In the genomic region with DNA sequence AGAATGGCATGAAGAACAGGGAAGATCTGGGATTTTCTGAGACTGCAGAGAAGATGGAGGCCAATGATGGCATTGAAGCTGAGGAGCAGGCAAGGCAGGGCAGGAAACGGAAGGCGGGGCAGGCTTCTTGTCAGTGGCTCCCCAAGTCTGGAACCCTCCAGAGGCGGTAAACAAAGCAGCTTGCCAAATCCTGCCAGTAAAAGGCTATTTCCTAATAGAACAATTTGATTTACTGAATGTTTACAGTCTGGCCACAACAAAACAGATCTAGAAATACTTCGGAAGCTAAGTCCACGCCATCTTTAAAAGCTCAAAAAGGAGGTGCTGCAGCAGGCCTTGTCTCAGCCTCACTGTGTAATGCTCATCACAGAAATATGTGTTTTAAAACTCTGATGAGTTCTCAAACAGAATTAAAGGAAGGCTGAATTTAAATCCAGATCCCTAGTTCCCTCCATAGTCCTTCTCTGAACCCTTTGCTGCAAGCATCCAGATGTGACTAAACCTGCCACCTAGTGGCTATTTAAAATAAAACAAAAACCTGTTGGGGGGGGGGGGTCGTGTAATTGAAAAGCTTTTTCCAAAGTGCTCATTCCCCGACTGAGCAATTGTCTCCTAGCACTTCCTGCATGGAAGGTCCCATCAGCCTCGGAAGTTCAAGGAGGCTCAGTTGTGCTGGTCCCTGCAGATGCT, we compare ENCODE assay signal across 12 mouse cellular contexts. TPM values are rescaled to one million over a fixed set of nuclear protein-coding genes. Genes with fewer than 3 reads are reported as not detected.
DNase-seq lines count a peak whose midpoint lies in the region; ATAC-seq and TF ChIP-seq lines count a peak whose summit lies in the region.
"Had no signal": no experiment of that assay in that cellular context is flagged by ENCODE, and none has a peak within 500 bp of the region (broad histone marks: within the 10 kb centered on the region; RNA-seq: fewer than 3 reads in every experiment).

No protein-coding gene starts in this region.

- H3K4me2 ChIP-seq in forebrain, postnatal 0 days (ENCODE audit: low read depth), result no peak overlapping the region
- no peak overlapping the region for H3K4me2 ChIP-seq in forebrain, embryonic 13.5 days
- H3K4me2 ChIP-seq in midbrain, embryonic 14.5 days (ENCODE audit: low read length), result no peak overlapping the region
- no peak overlapping the region for H3K4me2 ChIP-seq in hindbrain, embryonic 16.5 days (ENCODE audit: low read length)
- H3K4me2 ChIP-seq: embryonic facial prominence, embryonic 13.5 days; limb, embryonic 13.5 days had no signal

- no peak overlapping the region for H3K27ac ChIP-seq in forebrain, postnatal 0 days (ENCODE audit: low read depth, low read length)
- no peak overlapping the region for H3K27ac ChIP-seq in forebrain, embryonic 13.5 days
- H3K27ac ChIP-seq in midbrain, embryonic 14.5 days (replicated peaks; ENCODE audit: low read depth, low read length), result no peak overlapping the region
- H3K27ac ChIP-seq in midbrain, embryonic 10.5 days (replicated peaks), result no peak overlapping the region
- no peak overlapping the region for H3K27ac ChIP-seq in hindbrain, embryonic 16.5 days (ENCODE audit: low read depth, low read length)
- H3K27ac ChIP-seq: embryonic facial prominence, embryonic 13.5 days; limb, embryonic 13.5 days had no signal

- H3K4me1 ChIP-seq in forebrain, postnatal 0 days (ENCODE audit: insufficient read depth), result no peaks in the 10 kb centered on the region
- no peaks in the 10 kb centered on the region for H3K4me1 ChIP-seq in forebrain, embryonic 13.5 days
- H3K4me1 ChIP-seq in midbrain, embryonic 14.5 days (ENCODE audit: control insufficient read depth, insufficient read depth, low read length), result no peaks in the 10 kb centered on the region
- H3K4me1 ChIP-seq in midbrain, embryonic 10.5 days, result peaks cover 8% of the 10 kb centered on the region
- no peaks in the 10 kb centered on the region for H3K4me1 ChIP-seq in hindbrain, embryonic 16.5 days (ENCODE audit: control insufficient read depth, insufficient read depth, low read depth, low read length)

- no peaks in the 10 kb centered on the region for H3K9me3 ChIP-seq in forebrain, postnatal 0 days (ENCODE audit: low read length)
- peaks cover 5% of the 10 kb centered on the region; the same call in 1 of the 2 replicates for H3K9me3 ChIP-seq in forebrain, embryonic 13.5 days (replicated peaks)
- no peaks in the 10 kb centered on the region for H3K9me3 ChIP-seq in midbrain, embryonic 14.5 days (ENCODE audit: control insufficient read depth, low read length)
- H3K9me3 ChIP-seq in midbrain, embryonic 10.5 days (replicated peaks), result no peaks in the 10 kb centered on the region
- H3K9me3 ChIP-seq in hindbrain, embryonic 16.5 days (ENCODE audit: control insufficient read depth, low read length), result no peaks in the 10 kb centered on the region
- H3K9me3 ChIP-seq: embryonic facial prominence, embryonic 13.5 days had no signal

- ATAC-seq in forebrain, postnatal 0 days, result no peak
- ATAC-seq in forebrain, embryonic 13.5 days, result no peak
- ATAC-seq in midbrain, embryonic 14.5 days (ENCODE audit: low FRiP score, low TSS enrichment), result no peak
- ATAC-seq in hindbrain, embryonic 16.5 days, result no peak
- ATAC-seq: inflammation-experienced regulatory T-cells, adult 6 months had no signal

- no peak overlapping the region for H3K9ac ChIP-seq in forebrain, postnatal 0 days
- no peak overlapping the region for H3K9ac ChIP-seq in forebrain, embryonic 13.5 days
- no peak overlapping the region for H3K9ac ChIP-seq in midbrain, embryonic 14.5 days (replicated peaks; ENCODE audit: low read length)
- no peak overlapping the region for H3K9ac ChIP-seq in hindbrain, embryonic 16.5 days (ENCODE audit: low read depth, low read length)
- H3K9ac ChIP-seq: embryonic facial prominence, embryonic 13.5 days; limb, embryonic 13.5 days had no signal

- peak; percentile 33; the same call in 1 of the 2 replicates for TF ChIP-seq CTCF in forebrain, postnatal 0 days (IDR thresholded peaks at IDR 0.05; ENCODE audit: low read depth)
- TF ChIP-seq CTCF in brain, embryonic 14.5 days (IDR thresholded peaks at IDR 0.05; ENCODE audit: borderline replicate concordance, extremely low read depth, insufficient read depth, insufficient read length), result peak; percentile 25; the same call in 1 of the 2 replicates

- TF ChIP-seq POLR2A in brain, embryonic 14.5 days (IDR thresholded peaks at IDR 0.05; ENCODE audit: borderline replicate concordance, extremely low read depth, insufficient read depth, insufficient read length, poor library complexity, severe bottlenecking), result no peak

- H3K4me3 ChIP-seq in forebrain, postnatal 0 days (ENCODE audit: low read depth, low read length), result no peak overlapping the region
- H3K4me3 ChIP-seq in forebrain, embryonic 13.5 days, result no peak overlapping the region
- no peak overlapping the region for H3K4me3 ChIP-seq in midbrain, embryonic 14.5 days (replicated peaks; ENCODE audit: low read depth, low read length)
- H3K4me3 ChIP-seq in midbrain, embryonic 10.5 days, result no peak overlapping the region
- no peak overlapping the region for H3K4me3 ChIP-seq in hindbrain, embryonic 16.5 days (ENCODE audit: low read length)
- H3K4me3 ChIP-seq: embryonic facial prominence, embryonic 13.5 days; limb, embryonic 13.5 days had no signal

- H3K27me3 ChIP-seq in forebrain, postnatal 0 days (ENCODE audit: insufficient read depth, low read length), result no peaks in the 10 kb centered on the region
- peaks cover 37% of the 10 kb centered on the region for H3K27me3 ChIP-seq in forebrain, embryonic 13.5 days
- no peaks in the 10 kb centered on the region for H3K27me3 ChIP-seq in midbrain, embryonic 14.5 days (ENCODE audit: control insufficient read depth, insufficient read depth, low read length)
- H3K27me3 ChIP-seq in midbrain, embryonic 10.5 days (ENCODE audit: low read depth, poor library complexity, severe bottlenecking), result no peaks in the 10 kb centered on the region
- no peaks in the 10 kb centered on the region for H3K27me3 ChIP-seq in hindbrain, embryonic 16.5 days (replicated peaks; ENCODE audit: control insufficient read depth, insufficient read depth, low read length)
- H3K27me3 ChIP-seq: embryonic facial prominence, embryonic 13.5 days; limb, embryonic 13.5 days had no signal

- no peaks in the 10 kb centered on the region for H3K36me3 ChIP-seq in forebrain, postnatal 0 days (ENCODE audit: insufficient read depth)
- no peaks in the 10 kb centered on the region for H3K36me3 ChIP-seq in forebrain, embryonic 13.5 days (ENCODE audit: poor library complexity, severe bottlenecking)
- no peaks in the 10 kb centered on the region for H3K36me3 ChIP-seq in midbrain, embryonic 14.5 days (ENCODE audit: control insufficient read depth, insufficient read depth, low read length)
- H3K36me3 ChIP-seq in midbrain, embryonic 10.5 days, result no peaks in the 10 kb centered on the region
- H3K36me3 ChIP-seq in hindbrain, embryonic 16.5 days (ENCODE audit: control insufficient read depth, insufficient read depth, low read length), result no peaks in the 10 kb centered on the region
- H3K36me3 ChIP-seq: embryonic facial prominence, embryonic 13.5 days; limb, embryonic 13.5 days had no signal

- 49% methylated on average over 8 of the region's 8 CpGs for WGBS in forebrain, postnatal 0 days
- WGBS in forebrain, embryonic 13.5 days, result 50% methylated on average over 8 of the region's 8 CpGs
- WGBS in midbrain, embryonic 14.5 days, result 50% methylated on average over 8 of the region's 8 CpGs
- WGBS in midbrain, embryonic 10.5 days, result 57% methylated on average over 8 of the region's 8 CpGs
- WGBS in hindbrain, embryonic 16.5 days, result 55% methylated on average over 8 of the region's 8 CpGs

- DNase-seq in forebrain, postnatal 0 days, result no peak
- peak; percentile 52 for DNase-seq in midbrain, embryonic 14.5 days
- no peak for DNase-seq in midbrain, embryonic 10.5 days (ENCODE audit: low spot score)
- peak; percentile 31 for DNase-seq in brain, embryonic 14.5 days (ENCODE audit: low read depth)
- DNase-seq in lung, postnatal 4 days, result peak; percentile 69 to 84
- DNase-seq in adrenal gland, adult 2 months, result no peak

RNA-seq across cellular contexts. Expression of gene Aoc1, which starts 14.9 kb away (rescaled TPM):
- total RNA-seq in forebrain, postnatal 0 days (2014; rRNA removed), result 1.6 TPM in 1 of 2 replicates, not detected in the other
- polyA plus RNA-seq in forebrain, postnatal 0 days (2015; fragmentation: Nextera tagmentation; extraction: Ambion mirVana), result 0.20 TPM in 1 of 2 replicates, not detected in the other
- polyA plus RNA-seq in forebrain, embryonic 13.5 days (2015; fragmentation: Nextera tagmentation; extraction: Ambion mirVana), result not detected in 2 replicates
- polyA plus RNA-seq in midbrain, embryonic 14.5 days (2014; fragmentation: Nextera tagmentation; extraction: Ambion mirVana), result not detected in 2 replicates
- not detected in 2 replicates for polyA plus RNA-seq in midbrain, embryonic 10.5 days (2016; fragmentation: Nextera tagmentation; extraction: Ambion mirVana)
- polyA plus RNA-seq in brain, embryonic 14.5 days (2012; rRNA removed), result 0.03 and 0.04 TPM in 2 replicates
- not detected in 2 replicates for polyA plus RNA-seq in hindbrain, embryonic 16.5 days (2015; fragmentation: Nextera tagmentation; extraction: Ambion mirVana)
- total RNA-seq in adrenal gland, adult 2 months (2021), result not detected
- not detected in 2 replicates for polyA plus RNA-seq in adrenal gland, adult 2 months (2012; rRNA removed)
- total RNA-seq: gastrocnemius, postnatal 4 days had no signal
- polyA plus RNA-seq: embryonic facial prominence, embryonic 13.5 days; inflammation-experienced regulatory T-cells, adult 6 months; limb, embryonic 13.5 days had no signal

RNA-seq across cellular contexts. Expression of gene Tmem176b, which starts 16.5 kb away (rescaled TPM):
- total RNA-seq in forebrain, postnatal 0 days (2014; rRNA removed), result 36.7 and 47.1 TPM in 2 replicates
- 75.3 and 103 TPM in 2 replicates for polyA plus RNA-seq in forebrain, postnatal 0 days (2015; fragmentation: Nextera tagmentation; extraction: Ambion mirVana)
- 92.1 and 97.6 TPM in 2 replicates for polyA plus RNA-seq in forebrain, embryonic 13.5 days (2015; fragmentation: Nextera tagmentation; extraction: Ambion mirVana)
- 89.8 and 96.7 TPM in 2 replicates for polyA plus RNA-seq in midbrain, embryonic 14.5 days (2014; fragmentation: Nextera tagmentation; extraction: Ambion mirVana)
- 24.0 and 46.1 TPM in 2 replicates for polyA plus RNA-seq in midbrain, embryonic 10.5 days (2016; fragmentation: Nextera tagmentation; extraction: Ambion mirVana)
- 92.9 and 101 TPM in 2 replicates for polyA plus RNA-seq in brain, embryonic 14.5 days (2012; rRNA removed)
- polyA plus RNA-seq in hindbrain, embryonic 16.5 days (2015; fragmentation: Nextera tagmentation; extraction: Ambion mirVana), result 140 and 143 TPM in 2 replicates
- 100 to 1,000 TPM; 608 to 699 TPM for total RNA-seq in adrenal gland, adult 2 months (2021)
- polyA plus RNA-seq in adrenal gland, adult 2 months (2012; rRNA removed), result 591 and 724 TPM in 2 replicates

RNA-seq across cellular contexts. Expression of gene Tmem176a, which starts 17.0 kb away (rescaled TPM):
- total RNA-seq in forebrain, postnatal 0 days (2014; rRNA removed), result 15.4 and 19.7 TPM in 2 replicates
- polyA plus RNA-seq in forebrain, postnatal 0 days (2015; fragmentation: Nextera tagmentation; extraction: Ambion mirVana), result 18.3 and 24.5 TPM in 2 replicates
- polyA plus RNA-seq in forebrain, embryonic 13.5 days (2015; fragmentation: Nextera tagmentation; extraction: Ambion mirVana), result 10.9 and 15.0 TPM in 2 replicates
- polyA plus RNA-seq in midbrain, embryonic 14.5 days (2014; fragmentation: Nextera tagmentation; extraction: Ambion mirVana), result 11.1 and 17.2 TPM in 2 replicates
- polyA plus RNA-seq in midbrain, embryonic 10.5 days (2016; fragmentation: Nextera tagmentation; extraction: Ambion mirVana), result 10.9 and 14.4 TPM in 2 replicates
- polyA plus RNA-seq in brain, embryonic 14.5 days (2012; rRNA removed), result 12.7 and 14.0 TPM in 2 replicates
- polyA plus RNA-seq in hindbrain, embryonic 16.5 days (2015; fragmentation: Nextera tagmentation; extraction: Ambion mirVana), result 28.1 and 30.8 TPM in 2 replicates
- total RNA-seq in adrenal gland, adult 2 months (2021), result 100 to 1,000 TPM; 303 to 381 TPM
- 314 and 406 TPM in 2 replicates for polyA plus RNA-seq in adrenal gland, adult 2 months (2012; rRNA removed)

Comparison
In these comparisons a context has a peak if more than half of its experiments do, and no peak if none do; other contexts are left out.
1. DNase-seq: peak in midbrain, embryonic 14.5 days (single experiment), brain, embryonic 14.5 days (single experiment) and lung, postnatal 4 days (2 of 2); none in forebrain, postnatal 0 days (single experiment), midbrain, embryonic 10.5 days (single experiment) and adrenal gland, adult 2 months (single experiment).